Mouse (Mus musculus) thymus, adult 2 months (tissue): Measurements from ENCODE around the gene Zcchc10.

Experiments
- CTCF ChIP-seq: fragments of 200-500 bp; IDR thresholded peaks from 2 replicates; pipeline ENCODE4 v1.5.1; 2012; ENCODE audit warnings: mild to moderate bottlenecking, control low read depth, low read length, moderate library complexity, borderline replicate concordance; ENCODE audit not compliant: control insufficient read depth, poor library complexity, insufficient read depth; ENCODE audit errors: extremely low read depth
- POLR2A ChIP-seq: fragments of 200-500 bp; IDR thresholded peaks from 2 replicates; pipeline ENCODE4 v1.6.1; 2012; ENCODE audit warnings: mild to moderate bottlenecking, low read length, control low read depth, moderate library complexity; ENCODE audit not compliant: control insufficient read depth, poor library complexity, insufficient read depth; ENCODE audit errors: extremely low read depth

GRCm38 (mm10) chr11:53308884-53309310, 15.6 kb upstream of the Zcchc10 start:
- TF ChIP-seq POLR2A, result no peak
- no peak for TF ChIP-seq CTCF
